Mouse (Mus musculus) limb, embryonic 13.5 days (tissue): ENCODE data around the gene Clcn7. TPM values are rescaled to one million over a fixed set of nuclear protein-coding genes. Genes with fewer than 3 reads are reported as not detected.
A peak's percentile ranks its signal among the peaks of the same experiment; 100 is the strongest.

Experiments
- ATAC-seq: fragments of 200-750 bp; cut with Nextera tagmentation; 2 replicates; pipeline ENCODE4 v1.8.0; 2017; ENCODE audit warnings: low read depth, moderate number of reproducible peaks, moderate TSS enrichment; ENCODE audit not compliant: low FRiP score
- H3K27ac ChIP-seq: fragments of 300-500 bp; sonication (generic); 2 replicates; pipeline ENCODE4 v1.5.1; 2015; ENCODE audit warnings: inconsistent platforms, mild to moderate bottlenecking, moderate library complexity
- H3K27me3 ChIP-seq: fragments of 300-500 bp; sonication (generic); 2 replicates; pipeline ENCODE4 v1.6.1; 2015; ENCODE audit warnings: mild to moderate bottlenecking, inconsistent platforms
- H3K36me3 ChIP-seq: fragments of 300-500 bp; sonication (generic); 2 replicates; pipeline ENCODE4 v1.6.1; 2015; ENCODE audit warnings: inconsistent platforms, mild to moderate bottlenecking, moderate library complexity
- H3K4me1 ChIP-seq: fragments of 300-500 bp; sonication (generic); 2 replicates; pipeline ENCODE4 v1.6.1; 2015; ENCODE audit warnings: inconsistent platforms
- H3K4me2 ChIP-seq: fragments of 300-500 bp; sonication (generic); replicated peaks from 2 replicates; pipeline ENCODE4 v1.6.1; 2015; ENCODE audit warnings: inconsistent platforms, mild to moderate bottlenecking, moderate library complexity
- H3K4me3 ChIP-seq: fragments of 300-500 bp; sonication (generic); 2 replicates; pipeline ENCODE4 v1.5.1; 2015; ENCODE audit warnings: moderate library complexity, mild to moderate bottlenecking, inconsistent platforms
- H3K9ac ChIP-seq: fragments of 300-500 bp; sonication (generic); 2 replicates; pipeline ENCODE4 v1.6.1; 2015; ENCODE audit warnings: mild to moderate bottlenecking, inconsistent platforms
- H3K9me3 ChIP-seq: fragments of 300-500 bp; sonication (generic); 2 replicates; pipeline ENCODE4 v1.6.1; 2016; ENCODE audit warnings: inconsistent platforms
- WGBS: fragments of 180-500 bp; shearing (Covaris S2); methylation state at CpG from one replicate; pipeline ENCODE4 v1.1.7; 2015; 5-methylcytosine and 5-hydroxymethylcytosine counted together
- polyA plus RNA-seq: library from polyadenylated mRNA; unstranded; fragments of >200 nt; fragmentation: Nextera tagmentation; extraction: Ambion mirVana; gene quantifications from 2 replicates; pipeline ENCODE4 v1.2.1, GENCODE M21; 2015

Gene Clcn7
- polyA plus RNA-seq, result 26.5 and 27.2 TPM in 2 replicates

DNA sequence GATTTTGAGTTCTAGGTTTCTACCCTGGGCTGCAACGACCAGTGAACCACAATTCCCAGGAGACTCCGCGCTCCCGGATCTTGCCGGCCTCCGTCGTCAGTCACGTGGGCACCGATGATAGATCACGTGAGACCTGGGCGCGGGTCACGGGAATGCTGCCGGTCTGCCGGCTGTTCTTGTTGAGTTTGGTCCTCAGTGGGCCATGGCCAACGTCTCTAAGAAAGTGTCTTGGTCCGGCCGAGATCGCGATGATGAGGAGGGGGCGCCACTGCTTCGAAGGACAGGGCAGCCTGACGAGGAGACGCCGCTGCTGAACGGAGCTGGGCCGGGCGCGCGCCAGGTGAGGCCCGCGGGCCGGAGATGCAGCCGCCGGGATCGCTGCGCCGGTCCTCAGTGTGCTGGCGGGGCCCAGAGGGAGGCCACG is at the start of gene Clcn7:
Gene Clcn7, plus strand, starts transcription at position 117 of the 424 bp plus-strand sequence.
- no peaks in the 10 kb centered on the region for H3K27me3 ChIP-seq
- peak; percentile 91 for ATAC-seq
- H3K27ac ChIP-seq, result no peak within 1 kb of the TSS
- no peaks in the 10 kb centered on the region for H3K9me3 ChIP-seq
- WGBS, result under 1% methylated on average over 40 of the region's 40 CpGs
- H3K4me2 ChIP-seq, result peak within 1 kb of the TSS; percentile 76
- H3K9ac ChIP-seq, result peak within 1 kb of the TSS; percentile 87
- H3K4me3 ChIP-seq, result peak within 1 kb of the TSS; percentile 85
- H3K4me1 ChIP-seq, result peaks cover 14% of the 10 kb centered on the region
- peaks cover 13% of the 10 kb centered on the region for H3K36me3 ChIP-seq

DNA sequence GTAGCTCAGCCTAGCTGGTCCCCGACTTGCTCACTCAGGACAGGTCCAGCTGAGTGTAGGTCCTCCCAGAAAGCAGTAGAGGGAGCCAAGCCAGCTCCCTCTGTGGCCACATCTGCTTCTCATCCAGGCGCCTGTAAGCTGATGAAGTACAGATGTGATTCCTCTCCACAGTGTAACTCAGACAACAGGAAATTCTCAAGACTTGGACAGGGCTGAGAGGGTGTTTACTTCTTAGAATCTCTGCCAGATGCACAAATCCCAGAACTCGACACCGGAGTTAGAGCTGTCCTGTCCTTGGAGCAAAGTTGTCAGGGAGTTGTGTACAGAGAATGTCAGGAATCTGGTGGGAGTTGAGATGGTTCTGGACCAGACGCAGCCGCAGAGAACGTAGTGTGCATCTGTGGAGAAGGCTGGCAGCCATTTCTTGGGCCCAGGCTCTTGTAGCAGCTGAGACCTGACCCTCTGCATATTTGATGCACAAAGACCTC is 49.7 kb upstream of the Clcn7 start, which contains the start of gene Tmem204:
Gene Tmem204, minus strand, starts transcription at position 148 of the 488 bp plus-strand sequence.
- H3K9me3 ChIP-seq, result no peaks in the 10 kb centered on the region
- 6% methylated on average over 7 of the region's 7 CpGs for WGBS
- peak within 1 kb of the TSS; percentile 98 for H3K27ac ChIP-seq
- H3K4me3 ChIP-seq, result no peak within 1 kb of the TSS
- H3K9ac ChIP-seq, result no peak within 1 kb of the TSS; the same call in 1 of the 2 replicates
- H3K4me2 ChIP-seq, result peak within 1 kb of the TSS; percentile 27
- H3K4me1 ChIP-seq, result peaks cover 50% of the 10 kb centered on the region
- no peaks in the 10 kb centered on the region for H3K27me3 ChIP-seq
- H3K36me3 ChIP-seq, result peaks cover 15% of the 10 kb centered on the region; the same call in 1 of the 2 replicates
- ATAC-seq, result peak; percentile 95

DNA sequence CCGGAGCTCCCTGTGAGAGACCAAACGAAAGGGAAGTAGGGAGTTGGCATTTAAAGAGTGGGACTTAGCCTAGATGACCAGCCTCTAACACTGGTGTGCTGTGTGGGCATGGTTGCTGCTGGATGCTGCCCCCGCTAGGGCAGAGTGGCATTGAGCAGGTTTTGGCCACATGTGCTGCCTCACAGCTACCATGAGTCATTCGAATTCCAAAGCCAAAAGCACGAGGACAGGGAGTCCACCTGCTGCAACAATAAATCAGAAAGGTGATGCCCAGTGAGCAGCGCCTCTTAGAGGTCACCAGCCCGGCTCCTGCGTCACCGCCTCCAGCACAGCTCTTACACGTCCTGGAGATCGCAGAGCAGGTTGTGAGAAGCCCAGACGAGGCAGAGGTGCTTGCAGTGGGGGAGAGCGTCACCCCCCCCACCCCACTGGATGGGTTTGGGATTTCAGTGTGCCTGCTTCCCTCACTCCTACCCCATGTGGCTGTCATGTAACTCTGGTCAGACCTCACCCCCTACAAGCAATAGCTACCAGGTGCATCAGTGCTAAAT is 48.3 kb upstream of the Clcn7 start:
- Histone ChIP-seq H3K9ac (no peak overlapping the region), H3K4me1 (peaks cover 47% of the 10 kb centered on the region), H3K4me2 (no peak overlapping the region), H3K36me3 (peaks cover 24% of the 10 kb centered on the region; the same call in 1 of the 2 replicates), H3K27me3 (no peaks in the 10 kb centered on the region), H3K4me3 (no peak overlapping the region), H3K9me3 (no peaks in the 10 kb centered on the region), H3K27ac (peak overlapping the region; percentile 98)
- 59% methylated on average over 13 of the region's 13 CpGs for WGBS
- no peak for ATAC-seq

DNA sequence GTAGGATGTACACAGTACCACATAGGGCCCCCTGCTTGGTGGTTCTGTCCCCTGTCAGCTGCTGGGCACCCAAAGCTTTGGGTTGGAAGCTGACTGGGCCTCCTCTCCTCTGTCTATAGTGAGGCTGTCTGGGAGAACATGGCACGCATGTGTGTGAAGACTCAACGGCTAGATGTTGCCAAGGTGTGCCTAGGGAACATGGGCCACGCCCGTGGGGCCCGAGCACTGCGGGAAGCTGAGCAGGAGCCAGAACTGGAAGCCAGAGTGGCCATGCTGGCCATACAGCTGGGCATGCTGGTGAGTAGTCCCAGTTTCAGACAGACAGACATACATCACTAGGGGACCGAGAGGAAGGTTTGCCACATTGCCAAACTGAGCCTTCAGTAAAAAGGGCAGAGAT is 46.5 kb upstream of the Clcn7 start:
- peaks cover 37% of the 10 kb centered on the region for H3K4me1 ChIP-seq
- H3K9ac ChIP-seq, result no peak overlapping the region
- ATAC-seq, result no peak
- no peaks in the 10 kb centered on the region for H3K27me3 ChIP-seq
- H3K27ac ChIP-seq, result no peak overlapping the region
- peaks cover 36% of the 10 kb centered on the region for H3K36me3 ChIP-seq
- no peak overlapping the region for H3K4me3 ChIP-seq
- no peaks in the 10 kb centered on the region for H3K9me3 ChIP-seq
- no peak overlapping the region for H3K4me2 ChIP-seq
- WGBS, result 90% methylated on average over 7 of the region's 7 CpGs

DNA sequence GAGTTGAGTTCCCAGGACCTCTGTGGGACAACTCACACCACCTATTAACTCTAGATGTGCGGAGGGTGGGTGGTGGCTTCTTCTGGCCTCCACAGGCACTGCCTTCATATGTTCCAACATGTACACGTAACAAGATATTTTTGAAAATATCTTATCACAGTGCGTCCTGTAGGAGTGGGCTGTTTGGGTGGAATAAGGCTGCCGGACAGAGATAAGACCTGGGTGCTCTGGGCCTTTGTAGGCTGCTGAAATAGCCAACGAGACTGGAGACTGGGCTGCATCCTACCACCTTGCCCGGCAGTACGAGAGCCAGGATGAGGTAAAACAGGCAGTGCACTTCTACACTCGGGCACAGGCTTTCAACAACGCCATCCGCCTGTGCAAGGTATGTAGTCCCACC is 44.0 kb upstream of the Clcn7 start:
- Histone ChIP-seq H3K27me3 (no peaks in the 10 kb centered on the region), H3K27ac (no peak overlapping the region), H3K9ac (no peak overlapping the region), H3K36me3 (peaks cover 56% of the 10 kb centered on the region), H3K4me1 (peaks cover 12% of the 10 kb centered on the region), H3K4me3 (no peak overlapping the region), H3K9me3 (no peaks in the 10 kb centered on the region), H3K4me2 (no peak overlapping the region)
- WGBS, result 95% methylated on average over 10 of the region's 10 CpGs
- ATAC-seq, result no peak

DNA sequence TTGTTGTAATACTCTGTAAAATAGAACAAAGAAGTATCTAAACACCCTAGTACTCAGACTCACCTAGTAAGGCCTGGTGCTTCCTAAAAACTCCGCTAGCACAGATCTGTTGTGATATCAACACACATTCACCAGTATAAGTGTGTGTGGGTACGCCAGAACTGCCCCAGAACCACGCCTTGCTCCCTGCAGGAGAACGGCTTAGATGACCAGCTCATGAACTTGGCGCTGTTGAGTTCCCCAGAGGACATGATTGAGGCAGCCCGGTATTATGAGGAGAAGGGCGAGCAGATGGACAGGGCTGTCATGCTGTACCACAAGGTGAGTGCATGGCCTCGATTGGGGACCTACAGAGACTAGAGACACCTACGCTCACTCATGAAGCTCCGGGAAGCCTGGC is 42.7 kb upstream of the Clcn7 start:
- H3K4me2 ChIP-seq, result no peak overlapping the region
- WGBS, result 90% methylated on average over 10 of the region's 10 CpGs

DNA sequence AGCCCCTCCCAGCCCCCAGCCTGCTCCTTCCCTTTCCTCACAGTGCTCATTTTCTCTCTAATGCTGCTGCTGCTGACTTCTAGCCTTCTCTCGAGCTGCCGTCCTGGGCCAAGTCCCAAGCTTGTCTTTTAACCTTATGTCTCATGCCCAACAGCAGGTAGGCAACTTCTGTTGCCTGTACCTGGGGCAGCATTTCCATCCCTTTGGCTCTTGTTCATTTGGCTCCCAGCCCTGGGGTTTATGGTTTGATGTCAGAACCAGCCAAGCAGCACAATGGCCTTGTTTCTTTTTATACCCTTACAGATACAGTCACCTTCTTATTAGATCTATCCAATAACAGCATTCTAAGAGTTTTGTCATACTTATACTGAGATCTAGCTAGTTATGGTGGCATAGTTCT is 37.0 kb upstream of the Clcn7 start:
- no peak overlapping the region for H3K4me2 ChIP-seq
- ATAC-seq, result no peak
- H3K27ac ChIP-seq, result no peak overlapping the region
- H3K36me3 ChIP-seq, result peaks cover 72% of the 10 kb centered on the region
- H3K4me1 ChIP-seq, result no peaks in the 10 kb centered on the region
- H3K9me3 ChIP-seq, result no peaks in the 10 kb centered on the region
- no peak overlapping the region for H3K4me3 ChIP-seq
- 76% methylated on average over 2 of the region's 2 CpGs for WGBS
- no peak overlapping the region for H3K9ac ChIP-seq
- H3K27me3 ChIP-seq, result no peaks in the 10 kb centered on the region

More for the DNA sequence above, 42.7 kb upstream of the Clcn7 start:
- Histone ChIP-seq H3K4me3 (no peak overlapping the region), H3K27me3 (no peaks in the 10 kb centered on the region), H3K9ac (no peak overlapping the region), H3K36me3 (peaks cover 65% of the 10 kb centered on the region), H3K27ac (no peak overlapping the region), H3K9me3 (no peaks in the 10 kb centered on the region), H3K4me1 (no peaks in the 10 kb centered on the region)
- ATAC-seq, result no peak

DNA sequence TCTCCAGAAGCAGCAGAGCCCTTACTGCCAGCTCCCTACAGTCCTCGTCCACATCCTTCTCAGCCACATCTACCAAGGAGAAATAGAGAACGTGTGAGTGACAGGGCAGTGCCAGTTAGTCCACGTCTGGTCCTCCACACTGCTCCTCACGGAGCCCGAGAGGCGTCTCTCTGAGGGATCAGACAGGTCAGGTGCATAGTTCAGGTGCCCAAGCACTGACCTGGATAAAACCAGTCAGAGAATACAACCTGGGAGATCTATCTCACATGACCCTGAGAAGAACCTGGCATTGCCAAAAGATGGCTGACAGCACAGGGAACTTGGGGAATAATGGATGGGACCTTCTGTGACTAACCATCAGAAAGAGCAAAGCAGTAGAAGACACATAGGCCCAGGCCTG is 33.1 kb upstream of the Clcn7 start:
- no peaks in the 10 kb centered on the region for H3K9me3 ChIP-seq
- no peaks in the 10 kb centered on the region for H3K27me3 ChIP-seq
- H3K4me1 ChIP-seq, result no peaks in the 10 kb centered on the region
- 95% methylated on average over 6 of the region's 6 CpGs for WGBS
- H3K4me2 ChIP-seq, result no peak overlapping the region
- no peak for ATAC-seq
- H3K36me3 ChIP-seq, result peaks cover 79% of the 10 kb centered on the region
- no peak overlapping the region for H3K27ac ChIP-seq
- H3K9ac ChIP-seq, result no peak overlapping the region
- no peak overlapping the region for H3K4me3 ChIP-seq

DNA sequence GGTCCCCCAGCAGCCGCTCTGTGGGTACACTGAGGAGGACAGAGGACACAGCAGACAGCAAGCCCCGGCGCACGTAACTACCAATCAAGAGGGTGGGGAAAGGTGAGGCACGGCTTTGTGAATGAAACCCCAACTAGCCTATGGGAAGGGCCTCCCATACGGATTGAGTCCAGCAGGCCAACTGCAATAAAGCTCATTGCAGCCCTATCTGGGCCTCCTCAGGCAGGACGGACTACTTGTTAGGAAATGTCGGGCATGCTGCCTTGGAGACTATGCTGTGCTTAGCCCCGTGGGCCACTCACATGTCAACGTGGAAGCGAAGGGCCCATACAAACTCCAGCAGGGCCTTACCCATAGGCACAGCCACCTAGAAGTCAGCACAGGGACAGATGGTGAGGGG is 31.9 kb upstream of the Clcn7 start:
- 92% methylated on average over 11 of the region's 11 CpGs for WGBS
- Histone ChIP-seq H3K4me3 (no peak overlapping the region), H3K27ac (no peak overlapping the region)

DNA sequence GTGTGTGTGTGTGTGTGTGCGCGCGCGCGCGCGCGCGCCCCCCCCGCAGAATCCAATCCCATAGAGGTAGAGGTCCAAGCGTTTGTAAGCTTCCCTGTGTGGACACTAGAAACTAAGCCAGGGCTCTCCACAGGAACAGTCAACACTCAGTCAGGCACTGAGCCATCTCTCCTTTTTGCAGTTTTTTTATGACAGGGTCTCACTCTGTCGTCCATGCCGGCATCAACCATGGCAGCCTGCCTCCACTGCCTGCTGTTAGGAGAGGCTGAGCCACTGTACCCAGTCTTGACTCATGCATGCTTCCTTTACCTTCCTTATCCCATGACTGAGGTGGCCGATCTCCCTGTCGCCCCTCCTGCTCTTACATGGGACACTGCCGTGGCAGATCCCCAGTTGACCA is 25.4 kb upstream of the Clcn7 start:
- H3K9me3 ChIP-seq, result no peaks in the 10 kb centered on the region
- H3K36me3 ChIP-seq, result peaks cover 99% of the 10 kb centered on the region
- WGBS, result 98% methylated on average over 11 of the region's 16 CpGs
- no peak overlapping the region for H3K9ac ChIP-seq
- H3K4me1 ChIP-seq, result no peaks in the 10 kb centered on the region
- H3K27me3 ChIP-seq, result no peaks in the 10 kb centered on the region
- no peak overlapping the region for H3K4me2 ChIP-seq
- no peak overlapping the region for H3K27ac ChIP-seq
- no peak overlapping the region for H3K4me3 ChIP-seq
- ATAC-seq, result no peak

More for the DNA sequence above, 31.9 kb upstream of the Clcn7 start:
- Histone ChIP-seq H3K27me3 (no peaks in the 10 kb centered on the region), H3K9ac (no peak overlapping the region), H3K9me3 (no peaks in the 10 kb centered on the region), H3K36me3 (peaks cover 92% of the 10 kb centered on the region), H3K4me2 (no peak overlapping the region), H3K4me1 (no peaks in the 10 kb centered on the region)
- ATAC-seq, result no peak

DNA sequence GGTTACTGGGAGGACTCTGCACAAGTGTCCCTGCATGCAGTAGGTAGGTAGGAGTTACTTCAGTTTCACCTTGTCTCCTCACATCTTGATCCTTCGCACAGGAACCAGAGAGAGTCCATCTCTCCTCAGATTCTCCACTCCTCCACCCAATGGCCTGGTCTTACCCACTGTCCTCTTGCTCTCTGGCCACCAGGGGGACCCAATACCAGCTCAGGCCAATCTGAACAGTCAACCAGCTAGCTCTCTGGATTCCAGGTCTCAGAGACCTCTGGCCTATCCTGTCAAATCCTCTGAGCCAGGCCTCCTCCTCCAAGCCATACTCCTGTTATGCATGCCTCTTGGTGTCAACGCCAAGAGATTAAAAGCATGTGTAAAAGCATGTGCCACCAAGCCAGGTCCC is 23.6 kb upstream of the Clcn7 start:
- H3K36me3 ChIP-seq, result peaks cover 96% of the 10 kb centered on the region
- no peaks in the 10 kb centered on the region for H3K9me3 ChIP-seq
- H3K4me2 ChIP-seq, result no peak overlapping the region
- no peak overlapping the region for H3K4me3 ChIP-seq
- ATAC-seq, result 0 out of 2 replicates have a peak, but pooled peaks have one; percentile 51
- H3K4me1 ChIP-seq, result peaks cover 2% of the 10 kb centered on the region
- 75% methylated on average over 2 of the region's 2 CpGs for WGBS
- no peaks in the 10 kb centered on the region for H3K27me3 ChIP-seq
- no peak overlapping the region for H3K27ac ChIP-seq
- H3K9ac ChIP-seq, result no peak overlapping the region

DNA sequence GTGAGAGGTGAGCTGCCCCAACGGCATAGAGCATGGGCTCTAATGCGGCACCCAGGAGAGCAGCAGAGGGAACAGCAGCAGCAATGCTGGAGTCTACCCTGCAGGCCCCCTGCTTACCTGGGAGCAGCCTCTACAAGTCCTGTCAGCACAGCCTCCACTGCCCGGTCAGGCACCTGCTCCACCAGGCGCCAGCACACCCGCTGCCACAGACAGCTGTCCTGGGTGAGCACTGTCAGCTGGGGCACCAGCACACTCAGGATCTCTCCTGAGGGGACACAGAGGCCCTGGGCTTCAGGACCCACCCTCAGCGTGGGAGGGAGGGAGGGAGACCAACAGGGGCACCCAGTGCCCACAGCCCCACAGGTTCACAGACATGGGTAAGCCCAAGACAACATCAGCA is 22.6 kb upstream of the Clcn7 start:
- 94% methylated on average over 6 of the region's 6 CpGs for WGBS
- H3K9ac ChIP-seq, result no peak overlapping the region
- H3K27me3 ChIP-seq, result no peaks in the 10 kb centered on the region
- H3K4me3 ChIP-seq, result no peak overlapping the region
- no peak overlapping the region for H3K4me2 ChIP-seq
- H3K36me3 ChIP-seq, result peaks cover 86% of the 10 kb centered on the region
- H3K4me1 ChIP-seq, result peaks cover 8% of the 10 kb centered on the region
- no peaks in the 10 kb centered on the region for H3K9me3 ChIP-seq
- no peak for ATAC-seq
- H3K27ac ChIP-seq, result no peak overlapping the region

DNA sequence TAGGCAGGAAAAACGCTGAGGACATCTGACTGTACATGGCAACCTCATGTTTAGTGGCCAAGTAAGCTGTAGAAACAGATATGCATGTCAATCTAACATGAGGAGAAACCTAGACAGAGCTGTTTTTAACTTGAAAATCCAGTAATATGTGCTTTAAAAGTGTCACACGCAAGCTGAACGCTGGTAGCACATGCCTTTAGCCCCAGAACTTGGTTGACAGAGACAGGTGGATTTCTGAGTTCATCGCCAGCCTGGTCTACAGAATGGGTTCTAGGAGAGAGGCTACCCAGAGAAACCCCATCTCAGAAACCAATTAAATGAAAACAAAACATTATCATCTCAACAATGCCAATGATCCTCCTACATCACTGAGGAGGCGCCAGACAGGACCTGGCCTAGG is 22.0 kb upstream of the Clcn7 start:
- Histone ChIP-seq H3K4me2 (no peak overlapping the region), H3K36me3 (peaks cover 80% of the 10 kb centered on the region), H3K9ac (no peak overlapping the region), H3K9me3 (no peaks in the 10 kb centered on the region), H3K4me3 (no peak overlapping the region), H3K27me3 (no peaks in the 10 kb centered on the region), H3K4me1 (peaks cover 11% of the 10 kb centered on the region), H3K27ac (no peak overlapping the region)
- ATAC-seq, result no peak
- whole genome bisulfite sequencing, result 88% methylated on average over 5 of the region's 5 CpGs
